Mouse (Mus musculus) ovary, postnatal 10 days (tissue): ENCODE data around the gene Gm281.

Experiments used
- DNase-seq: peaks from one replicate; pipeline ENCODE4 v3.0.0; 2022; ENCODE audit warnings: low spot score

Gene Gm281

GRCm38 (mm10) chr14:13812801-13813479 is 101.3 kb downstream of the Gm281 start:
- DNase-seq = no peak

GRCm38 (mm10) chr14:13790446-13790845 is 123.8 kb downstream of the Gm281 start:
- no peak for DNase-seq

GRCm38 (mm10) chr14:13790001-13790400 is 124.3 kb downstream of the Gm281 start:
- DNase-seq = no peak

- no peak for DNase-seq
Measured at GRCm38 (mm10) chr14:13782970-13783369, 131.3 kb downstream of the Gm281 start.

- no peak for DNase-seq
Measured at GRCm38 (mm10) chr14:13778383-13778782, 135.9 kb downstream of the Gm281 start.

- DNase-seq = no peak
Measured at GRCm38 (mm10) chr14:13771163-13771562, 143.1 kb downstream of the Gm281 start.

GRCm38 (mm10) chr14:13770686-13771085 is 143.6 kb downstream of the Gm281 start:
- DNase-seq = no peak
